Comparison of ENCODE assay signal across 17 mouse cellular contexts in the genomic region with DNA sequence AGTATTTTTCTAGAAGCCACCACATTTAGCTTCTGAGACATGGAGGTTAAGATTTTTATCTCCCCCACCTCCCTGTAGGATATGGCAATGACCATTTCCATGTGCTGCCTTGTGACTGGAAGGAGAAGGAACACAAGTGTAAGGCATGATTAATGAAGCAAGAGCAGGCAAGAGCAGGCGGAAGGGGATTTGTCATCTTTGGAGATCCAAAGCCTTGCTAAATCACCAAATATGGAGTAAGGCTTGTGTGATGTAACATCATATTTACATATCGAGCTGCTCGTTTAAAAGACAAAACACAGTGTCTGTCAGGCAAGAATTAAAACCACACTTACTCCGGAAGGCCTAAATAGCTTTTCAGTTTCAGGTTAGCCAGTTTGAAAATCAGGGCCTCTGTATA. TPM values are rescaled to one million over a fixed set of nuclear protein-coding genes. Genes with fewer than 3 reads are reported as not detected.
DNase-seq lines count a peak whose midpoint lies in the region; ATAC-seq and TF ChIP-seq lines count a peak whose summit lies in the region.
"Had no signal": no experiment of that assay in that cellular context is flagged by ENCODE, and none has a peak within 500 bp of the region (broad histone marks: within the 10 kb centered on the region; RNA-seq: fewer than 3 reads in every experiment).

No protein-coding gene starts in this region.

- TF ChIP-seq CTCF in brain, embryonic 14.5 days (IDR thresholded peaks at IDR 0.05; ENCODE audit: borderline replicate concordance, extremely low read depth, insufficient read depth, insufficient read length) = no peak

- 69% methylated on average over 4 of the region's 4 CpGs for WGBS in hindbrain, embryonic 13.5 days
- WGBS in hindbrain, embryonic 10.5 days = 87% methylated on average over 4 of the region's 4 CpGs
- WGBS in intestine, embryonic 15.5 days = 47% methylated on average over 4 of the region's 4 CpGs
- 60% methylated on average over 4 of the region's 4 CpGs for WGBS in neural tube, embryonic 14.5 days
- 58% methylated on average over 4 of the region's 4 CpGs for whole genome bisulfite sequencing in kidney, embryonic 16.5 days

- no peaks in the 10 kb centered on the region for H3K9me3 ChIP-seq in hindbrain, embryonic 13.5 days
- no peaks in the 10 kb centered on the region for H3K9me3 ChIP-seq in hindbrain, embryonic 10.5 days
- no peaks in the 10 kb centered on the region for H3K9me3 ChIP-seq in intestine, embryonic 15.5 days
- no peaks in the 10 kb centered on the region for H3K9me3 ChIP-seq in neural tube, embryonic 14.5 days (ENCODE audit: control insufficient read depth, low read length)
- H3K9me3 ChIP-seq in kidney, embryonic 16.5 days (ENCODE audit: low read length) = no peaks in the 10 kb centered on the region
- H3K9me3 ChIP-seq: lung, embryonic 15.5 days had no signal

- 0 out of 2 replicates have a peak overlapping the region, but pooled peaks have one; percentile 20 for H3K4me3 ChIP-seq in hindbrain, embryonic 13.5 days
- H3K4me3 ChIP-seq in hindbrain, embryonic 10.5 days = no peak overlapping the region
- no peak overlapping the region for H3K4me3 ChIP-seq in intestine, embryonic 15.5 days (replicated peaks)
- H3K4me3 ChIP-seq in neural tube, embryonic 14.5 days (ENCODE audit: low read depth, low read length) = peak overlapping the region; percentile 23; the same call in 1 of the 2 replicates
- no peak overlapping the region for H3K4me3 ChIP-seq in kidney, embryonic 16.5 days (ENCODE audit: low read length)
- H3K4me3 ChIP-seq: lung, embryonic 15.5 days had no signal

- peaks cover 29% of the 10 kb centered on the region for H3K36me3 ChIP-seq in hindbrain, embryonic 13.5 days
- H3K36me3 ChIP-seq in hindbrain, embryonic 10.5 days = peaks cover 45% of the 10 kb centered on the region
- H3K36me3 ChIP-seq in intestine, embryonic 15.5 days = no peaks in the 10 kb centered on the region
- peaks cover 22% of the 10 kb centered on the region for H3K36me3 ChIP-seq in neural tube, embryonic 14.5 days (ENCODE audit: control insufficient read depth, insufficient read depth, low read length)
- no peaks in the 10 kb centered on the region for H3K36me3 ChIP-seq in kidney, embryonic 16.5 days (ENCODE audit: insufficient read depth, low read length)
- H3K36me3 ChIP-seq: lung, embryonic 15.5 days had no signal

- no peak for DNase-seq in hindbrain, embryonic 10.5 days (ENCODE audit: low spot score)
- peak; percentile 41 for DNase-seq in brain, embryonic 14.5 days (ENCODE audit: low read depth)
- no peak for DNase-seq in yolk sac, embryonic 10.5 days (ENCODE audit: low spot score)
- DNase-seq in adrenal gland, adult 2 months = no peak
- DNase-seq: adrenal gland, adult 8-10 months; heart, postnatal 14 days; left cerebral cortex, postnatal 4 days; right cerebral cortex, postnatal 4 days had no signal

- H3K27me3 ChIP-seq in hindbrain, embryonic 13.5 days = no peaks in the 10 kb centered on the region
- H3K27me3 ChIP-seq in hindbrain, embryonic 10.5 days (ENCODE audit: insufficient read depth, poor library complexity, severe bottlenecking) = peaks cover 55% of the 10 kb centered on the region
- no peaks in the 10 kb centered on the region for H3K27me3 ChIP-seq in intestine, embryonic 15.5 days (replicated peaks)
- no peaks in the 10 kb centered on the region for H3K27me3 ChIP-seq in neural tube, embryonic 14.5 days (ENCODE audit: control insufficient read depth, insufficient read depth, low read length)
- H3K27me3 ChIP-seq in kidney, embryonic 16.5 days (ENCODE audit: insufficient read depth, low read length) = peaks cover 61% of the 10 kb centered on the region
- H3K27me3 ChIP-seq: lung, embryonic 15.5 days had no signal

- peak overlapping the region; percentile 61; the same call in 1 of the 2 replicates for H3K9ac ChIP-seq in hindbrain, embryonic 13.5 days
- no peak overlapping the region for H3K9ac ChIP-seq in intestine, embryonic 15.5 days
- H3K9ac ChIP-seq in neural tube, embryonic 14.5 days (replicated peaks; ENCODE audit: low read depth, low read length) = peak overlapping the region; percentile 50; the same call in 1 of the 2 replicates
- no peak overlapping the region for H3K9ac ChIP-seq in kidney, embryonic 16.5 days (replicated peaks; ENCODE audit: low read length)
- H3K9ac ChIP-seq: lung, embryonic 15.5 days had no signal

- no peak for ATAC-seq in hindbrain, embryonic 13.5 days (ENCODE audit: low FRiP score)
- ATAC-seq in intestine, embryonic 15.5 days = 0 out of 2 replicates have a peak, but pooled peaks have one; percentile 47
- no peak for ATAC-seq in neural tube, embryonic 14.5 days (ENCODE audit: low read depth)
- ATAC-seq in kidney, embryonic 16.5 days (ENCODE audit: low FRiP score, low TSS enrichment) = no peak

- peak overlapping the region; percentile 99 for H3K4me2 ChIP-seq in hindbrain, embryonic 13.5 days
- H3K4me2 ChIP-seq in intestine, embryonic 15.5 days (replicated peaks) = no peak overlapping the region
- peak overlapping the region; percentile 80 for H3K4me2 ChIP-seq in neural tube, embryonic 14.5 days (ENCODE audit: low read depth, low read length)
- no peak overlapping the region for H3K4me2 ChIP-seq in kidney, embryonic 16.5 days (replicated peaks; ENCODE audit: low read depth, low read length)
- H3K4me2 ChIP-seq: lung, embryonic 15.5 days had no signal

- H3K27ac ChIP-seq in hindbrain, embryonic 13.5 days = peak overlapping the region; percentile 78
- H3K27ac ChIP-seq in hindbrain, embryonic 10.5 days = no peak overlapping the region
- no peak overlapping the region for H3K27ac ChIP-seq in intestine, embryonic 15.5 days
- H3K27ac ChIP-seq in neural tube, embryonic 14.5 days (ENCODE audit: low read depth, low read length) = peak overlapping the region; percentile 79; the same call in 1 of the 2 replicates
- H3K27ac ChIP-seq in kidney, embryonic 16.5 days (ENCODE audit: low read length) = no peak overlapping the region
- H3K27ac ChIP-seq: lung, embryonic 15.5 days had no signal

- H3K4me1 ChIP-seq in hindbrain, embryonic 13.5 days (replicated peaks) = peaks cover 82% of the 10 kb centered on the region
- peaks cover 32% of the 10 kb centered on the region for H3K4me1 ChIP-seq in hindbrain, embryonic 10.5 days (replicated peaks)
- 0 out of 2 replicates have a peak, but pooled peaks cover 2% of the 10 kb centered on the region for H3K4me1 ChIP-seq in intestine, embryonic 15.5 days (replicated peaks)
- peaks cover 60% of the 10 kb centered on the region for H3K4me1 ChIP-seq in neural tube, embryonic 14.5 days (ENCODE audit: control insufficient read depth, insufficient read depth, low read length)
- 0 out of 2 replicates have a peak, but pooled peaks cover under 1% of the 10 kb centered on the region for H3K4me1 ChIP-seq in kidney, embryonic 16.5 days (ENCODE audit: insufficient read depth, low read length)

- no peak for TF ChIP-seq POLR2A in brain, embryonic 14.5 days (IDR thresholded peaks at IDR 0.05; ENCODE audit: borderline replicate concordance, extremely low read depth, insufficient read depth, insufficient read length, poor library complexity, severe bottlenecking)

RNA-seq across cellular contexts. Expression of gene Bcl11a, which starts 9.2 kb away (rescaled TPM):
- polyA plus RNA-seq in hindbrain, embryonic 13.5 days (2015; fragmentation: Nextera tagmentation; extraction: Ambion mirVana) = 116 and 129 TPM in 2 replicates
- 20.7 and 54.9 TPM in 2 replicates for polyA plus RNA-seq in hindbrain, embryonic 10.5 days (2016; fragmentation: Nextera tagmentation; extraction: Ambion mirVana)
- 70.1 and 88.6 TPM in 2 replicates for polyA plus RNA-seq in brain, embryonic 14.5 days (2012; rRNA removed)
- polyA plus RNA-seq in intestine, embryonic 15.5 days (2015; fragmentation: Nextera tagmentation; extraction: Ambion mirVana) = 17.3 and 19.7 TPM in 2 replicates
- polyA plus RNA-seq in neural tube, embryonic 14.5 days (2014; fragmentation: Nextera tagmentation; extraction: Ambion mirVana) = 143 and 145 TPM in 2 replicates
- polyA plus RNA-seq in kidney, embryonic 16.5 days (2015; fragmentation: Nextera tagmentation; extraction: Ambion mirVana) = 2.8 and 3.1 TPM in 2 replicates
- total RNA-seq in adrenal gland, adult 2 months (2021) = 1 to 10 TPM; 4.3 to 5.9 TPM
- polyA plus RNA-seq in adrenal gland, adult 2 months (2012; rRNA removed) = 0.80 and 0.81 TPM in 2 replicates
- polyA plus RNA-seq: C2C12 had no signal

RNA-seq across cellular contexts. Expression of gene A830031A19Rik, which starts 12.2 kb away (rescaled TPM):
- polyA plus RNA-seq in hindbrain, embryonic 13.5 days (2015; fragmentation: Nextera tagmentation; extraction: Ambion mirVana) = 0.23 TPM in 1 of 2 replicates, not detected in the other
- not detected in 2 replicates for polyA plus RNA-seq in hindbrain, embryonic 10.5 days (2016; fragmentation: Nextera tagmentation; extraction: Ambion mirVana)
- 0.15 and 0.16 TPM in 2 replicates for polyA plus RNA-seq in brain, embryonic 14.5 days (2012; rRNA removed)
- polyA plus RNA-seq in intestine, embryonic 15.5 days (2015; fragmentation: Nextera tagmentation; extraction: Ambion mirVana) = not detected in 2 replicates
- polyA plus RNA-seq in neural tube, embryonic 14.5 days (2014; fragmentation: Nextera tagmentation; extraction: Ambion mirVana) = not detected in 2 replicates
- not detected in 2 replicates for polyA plus RNA-seq in kidney, embryonic 16.5 days (2015; fragmentation: Nextera tagmentation; extraction: Ambion mirVana)
- not detected for total RNA-seq in adrenal gland, adult 2 months (2021)
- not detected in 2 replicates for polyA plus RNA-seq in adrenal gland, adult 2 months (2012; rRNA removed)
- total RNA-seq: adrenal gland, adult 8-10 months; gastrocnemius, postnatal 4 days; heart, postnatal 14 days had no signal
- polyA plus RNA-seq: C2C12; large intestine, adult 2 months; lung, embryonic 15.5 days; urinary bladder, adult 2 months had no signal

Comparison
In these comparisons a context has a peak if more than half of its experiments do, and no peak if none do; other contexts are left out.
1. H3K27ac ChIP-seq: peak in hindbrain, embryonic 13.5 days (single experiment) and neural tube, embryonic 14.5 days (single experiment); none in hindbrain, embryonic 10.5 days (single experiment), intestine, embryonic 15.5 days (single experiment) and kidney, embryonic 16.5 days (single experiment).
2. H3K4me3 ChIP-seq: peak in hindbrain, embryonic 13.5 days (single experiment) and neural tube, embryonic 14.5 days (single experiment); none in hindbrain, embryonic 10.5 days (single experiment), intestine, embryonic 15.5 days (single experiment) and kidney, embryonic 16.5 days (single experiment).
3. H3K4me2 ChIP-seq: peak in hindbrain, embryonic 13.5 days (single experiment) and neural tube, embryonic 14.5 days (single experiment); none in intestine, embryonic 15.5 days (single experiment) and kidney, embryonic 16.5 days (single experiment).
4. H3K9ac ChIP-seq: peak in hindbrain, embryonic 13.5 days (single experiment) and neural tube, embryonic 14.5 days (single experiment); none in intestine, embryonic 15.5 days (single experiment) and kidney, embryonic 16.5 days (single experiment).